Mouse (Mus musculus): Measurements from ENCODE around the gene Rab34. TPM values are rescaled to one million over a fixed set of nuclear protein-coding genes. Genes with fewer than 3 reads are reported as not detected.

The Rab34 gene
- polyA plus RNA-seq, 1 experiment = 78.1 TPM

DNA sequence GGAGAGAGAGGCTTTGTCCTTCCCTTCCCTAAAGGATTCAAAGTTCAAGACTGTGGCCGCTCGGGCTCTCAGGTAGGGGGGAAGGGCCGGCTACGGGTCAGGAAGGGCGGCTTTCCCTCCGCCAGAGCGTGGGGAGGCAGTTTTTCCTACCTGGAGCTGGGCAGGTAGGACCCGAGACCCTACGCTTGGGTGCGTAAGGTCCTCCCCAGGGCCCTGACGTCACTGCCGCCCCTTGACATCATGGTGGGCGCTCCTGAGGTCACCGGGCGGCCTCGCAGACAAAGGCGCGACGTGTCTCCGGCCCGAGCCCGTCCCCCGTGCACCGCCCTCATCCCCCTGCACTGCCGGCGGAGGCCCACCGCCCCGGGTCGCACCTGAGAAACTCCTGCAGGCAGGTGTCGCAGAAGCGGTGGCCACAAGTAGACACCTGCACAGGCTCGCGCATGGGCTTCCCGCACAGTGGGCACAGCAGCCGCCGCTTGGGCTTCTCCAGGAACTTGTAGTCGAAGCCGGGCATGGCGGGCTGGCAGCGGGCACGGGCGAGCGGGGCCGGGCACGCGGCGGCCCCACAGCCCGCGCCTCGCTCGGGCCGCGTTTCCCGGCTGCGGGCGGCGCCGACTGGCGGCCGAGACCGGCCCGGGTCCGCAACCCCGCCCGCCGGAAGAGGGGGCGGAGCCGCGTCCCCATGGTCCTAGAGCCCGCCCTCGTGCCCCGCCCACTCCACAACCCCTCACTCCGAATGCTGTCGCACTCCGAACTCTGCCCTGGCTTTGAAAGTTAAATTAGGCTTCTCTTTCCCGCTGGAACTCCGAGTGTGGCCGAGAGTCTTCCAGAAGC, 23.1 kb upstream of the Rab34 start, which contains the start of gene Traf4:
Traf4 (minus strand) TSS at position 666 of the 837 bp plus-strand sequence.
- H3K27ac ChIP-seq (ENCODE audit: insufficient read depth, low read depth, low read length) = peak within 1 kb of the TSS; percentile 95
- peaks cover 32% of the 10 kb centered on the region; the same call in 1 of the 2 replicates for H3K4me1 ChIP-seq (ENCODE audit: control insufficient read depth, insufficient read depth, low read length)
- TF ChIP-seq POLR2A (IDR thresholded peaks at IDR 0.05; ENCODE audit: low read depth, low read length) = no peak
- TF ChIP-seq CTCF (conservative IDR thresholded peaks at IDR 0.05; ENCODE audit: insufficient read depth, insufficient read length, low read depth, low read length) = no peak
- WGBS = 1% methylated on average over 78 of the region's 78 CpGs
- peak; percentile 93 for DNase-seq
- no peaks in the 10 kb centered on the region for H3K27me3 ChIP-seq (replicated peaks; ENCODE audit: control insufficient read depth, insufficient read depth, low read length)
- peak within 1 kb of the TSS; percentile 88 for H3K4me3 ChIP-seq (ENCODE audit: insufficient read depth, low read depth, low read length)
- peaks cover under 1% of the 10 kb centered on the region for H3K36me3 ChIP-seq (ENCODE audit: control insufficient read depth, insufficient read depth, low read length)

DNA sequence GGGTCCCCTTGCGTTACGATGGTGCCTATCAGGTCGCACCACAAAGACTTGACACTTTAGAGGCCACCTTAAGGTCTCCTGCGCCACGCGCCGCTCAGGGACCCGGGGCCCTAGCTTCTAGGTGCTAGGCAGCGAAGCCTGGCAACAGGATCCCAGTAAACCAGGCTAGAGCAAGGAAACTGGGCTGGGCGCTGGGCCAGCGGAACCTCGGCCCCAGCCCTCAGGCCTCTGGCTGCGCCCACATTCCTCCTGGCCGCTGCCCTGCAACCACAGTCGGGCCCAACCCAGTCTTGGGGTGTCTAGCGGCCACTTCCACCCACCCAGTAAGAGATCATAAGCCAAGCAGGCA, 22.5 kb upstream of the Rab34 start:
- Histone ChIP-seq H3K27me3 (replicated peaks; ENCODE audit: control insufficient read depth, insufficient read depth, low read length) (no peaks in the 10 kb centered on the region), H3K4me1 (ENCODE audit: control insufficient read depth, insufficient read depth, low read length) (peaks cover 27% of the 10 kb centered on the region; the same call in 1 of the 2 replicates), H3K27ac (ENCODE audit: insufficient read depth, low read depth, low read length) (peak overlapping the region; percentile 93), H3K36me3 (ENCODE audit: control insufficient read depth, insufficient read depth, low read length) (no peaks in the 10 kb centered on the region; the same call in 1 of the 2 replicates), H3K4me3 (ENCODE audit: insufficient read depth, low read depth, low read length) (peak overlapping the region; percentile 88)
- TF ChIP-seq POLR2A (IDR thresholded peaks at IDR 0.05; ENCODE audit: low read depth, low read length) (no peak), CTCF (conservative IDR thresholded peaks at IDR 0.05; ENCODE audit: insufficient read depth, insufficient read length, low read depth, low read length) (no peak)
- WGBS = 2% methylated on average over 16 of the region's 16 CpGs
- DNase-seq = peak; percentile 87

DNA sequence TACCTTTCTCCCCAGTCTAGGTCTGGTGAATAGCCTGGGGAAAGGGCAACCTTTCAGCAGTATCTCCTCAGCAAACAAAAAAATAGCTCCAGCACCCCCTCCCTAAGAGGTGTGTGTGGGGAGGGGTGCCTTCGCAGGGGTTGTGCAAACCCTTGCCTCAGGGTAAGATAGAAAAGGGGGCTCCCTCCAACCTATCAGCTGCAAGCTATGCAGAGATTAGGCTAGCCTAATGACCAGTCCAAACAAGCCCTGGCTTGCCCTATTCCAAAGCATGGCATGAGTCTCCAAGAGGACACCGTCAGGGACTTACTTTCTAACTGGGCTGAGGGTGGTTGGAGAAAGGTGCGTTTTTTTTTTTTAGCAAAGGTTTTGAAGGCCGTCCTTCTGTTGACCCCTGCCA, 22.1 kb upstream of the Rab34 start:
- no peaks in the 10 kb centered on the region; the same call in 1 of the 2 replicates for H3K36me3 ChIP-seq (ENCODE audit: control insufficient read depth, insufficient read depth, low read length)
- no peaks in the 10 kb centered on the region for H3K27me3 ChIP-seq (replicated peaks; ENCODE audit: control insufficient read depth, insufficient read depth, low read length)
- TF ChIP-seq POLR2A (IDR thresholded peaks at IDR 0.05; ENCODE audit: low read depth, low read length) (no peak), CTCF (conservative IDR thresholded peaks at IDR 0.05; ENCODE audit: insufficient read depth, insufficient read length, low read depth, low read length) (no peak)
- 35% methylated on average over 4 of the region's 4 CpGs for WGBS
- H3K4me1 ChIP-seq (ENCODE audit: control insufficient read depth, insufficient read depth, low read length) = peaks cover 27% of the 10 kb centered on the region; the same call in 1 of the 2 replicates
- DNase-seq = no peak
- peak overlapping the region; percentile 93 for H3K27ac ChIP-seq (ENCODE audit: insufficient read depth, low read depth, low read length)
- no peak overlapping the region for H3K4me3 ChIP-seq (ENCODE audit: insufficient read depth, low read depth, low read length)

DNA sequence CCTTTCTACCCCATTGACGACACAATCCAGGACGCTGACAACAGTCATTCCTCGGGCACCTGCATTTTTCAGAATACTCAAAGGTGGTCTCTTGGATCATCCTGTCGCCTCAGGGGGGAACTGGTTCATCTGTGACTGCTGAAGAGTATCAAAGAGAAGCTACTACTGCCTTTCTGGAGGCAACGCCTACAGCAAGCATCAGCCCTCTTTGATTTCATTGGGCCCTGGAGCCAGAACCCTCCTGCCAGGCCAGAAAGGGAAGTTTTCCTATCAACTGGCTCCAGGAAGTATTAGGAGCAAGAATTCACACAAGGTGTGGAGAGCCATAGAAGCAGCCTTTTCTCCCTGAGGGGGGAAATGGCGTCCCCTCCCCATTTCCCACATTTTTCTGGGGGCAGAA, 21.6 kb upstream of the Rab34 start:
- no peak for TF ChIP-seq CTCF (conservative IDR thresholded peaks at IDR 0.05; ENCODE audit: insufficient read depth, insufficient read length, low read depth, low read length)
- no peak for TF ChIP-seq POLR2A (IDR thresholded peaks at IDR 0.05; ENCODE audit: low read depth, low read length)
- H3K4me3 ChIP-seq (ENCODE audit: insufficient read depth, low read depth, low read length) = no peak overlapping the region
- WGBS = 82% methylated on average over 6 of the region's 6 CpGs
- H3K36me3 ChIP-seq (ENCODE audit: control insufficient read depth, insufficient read depth, low read length) = no peaks in the 10 kb centered on the region
- H3K4me1 ChIP-seq (ENCODE audit: control insufficient read depth, insufficient read depth, low read length) = peaks cover 24% of the 10 kb centered on the region; the same call in 1 of the 2 replicates
- no peak for DNase-seq
- peak overlapping the region; percentile 93 for H3K27ac ChIP-seq (ENCODE audit: insufficient read depth, low read depth, low read length)
- H3K27me3 ChIP-seq (replicated peaks; ENCODE audit: control insufficient read depth, insufficient read depth, low read length) = no peaks in the 10 kb centered on the region

DNA sequence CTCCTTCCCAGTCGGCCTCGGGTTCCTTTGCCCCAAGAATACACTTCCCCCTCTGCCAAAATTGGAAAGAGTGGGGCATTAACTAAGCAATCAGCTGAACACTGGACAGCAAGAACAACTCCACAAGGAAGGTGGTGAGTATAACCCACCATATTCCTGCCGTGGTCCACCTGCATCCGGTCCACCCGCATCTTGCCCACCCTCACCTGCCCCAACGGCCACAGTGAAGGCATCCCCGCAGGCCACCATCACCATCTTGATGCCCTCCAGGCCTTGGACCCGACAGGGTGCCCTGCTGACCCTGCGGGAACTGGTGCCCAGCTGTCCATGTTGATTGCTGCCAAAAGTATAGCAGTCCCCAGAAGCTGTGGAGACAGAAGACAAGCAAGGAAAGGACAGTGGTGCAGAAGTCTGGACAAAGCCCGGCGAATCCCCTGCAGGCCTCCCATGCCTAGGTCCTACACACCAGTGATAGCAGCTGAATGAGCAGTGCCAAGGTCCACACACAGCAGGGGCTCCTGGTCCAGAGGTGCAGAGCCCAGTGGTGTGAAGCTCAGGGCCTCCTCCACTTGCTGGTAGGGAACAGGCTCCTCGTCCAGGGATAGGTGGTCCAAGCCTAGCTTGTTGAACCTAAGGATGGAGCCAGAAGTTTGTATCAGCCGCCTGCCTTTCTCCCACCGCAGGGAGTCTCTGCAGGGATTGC, 20.8 kb upstream of the Rab34 start:
- H3K4me3 ChIP-seq (ENCODE audit: insufficient read depth, low read depth, low read length) = no peak overlapping the region
- H3K27me3 ChIP-seq (replicated peaks; ENCODE audit: control insufficient read depth, insufficient read depth, low read length) = no peaks in the 10 kb centered on the region
- no peak for TF ChIP-seq POLR2A (IDR thresholded peaks at IDR 0.05; ENCODE audit: low read depth, low read length)
- no peak for TF ChIP-seq CTCF (conservative IDR thresholded peaks at IDR 0.05; ENCODE audit: insufficient read depth, insufficient read length, low read depth, low read length)
- DNase-seq = no peak
- H3K27ac ChIP-seq (ENCODE audit: insufficient read depth, low read depth, low read length) = no peak overlapping the region
- H3K4me1 ChIP-seq (ENCODE audit: control insufficient read depth, insufficient read depth, low read length) = peaks cover 20% of the 10 kb centered on the region; the same call in 1 of the 2 replicates
- WGBS = 87% methylated on average over 14 of the region's 14 CpGs
- no peaks in the 10 kb centered on the region for H3K36me3 ChIP-seq (ENCODE audit: control insufficient read depth, insufficient read depth, low read length)

DNA sequence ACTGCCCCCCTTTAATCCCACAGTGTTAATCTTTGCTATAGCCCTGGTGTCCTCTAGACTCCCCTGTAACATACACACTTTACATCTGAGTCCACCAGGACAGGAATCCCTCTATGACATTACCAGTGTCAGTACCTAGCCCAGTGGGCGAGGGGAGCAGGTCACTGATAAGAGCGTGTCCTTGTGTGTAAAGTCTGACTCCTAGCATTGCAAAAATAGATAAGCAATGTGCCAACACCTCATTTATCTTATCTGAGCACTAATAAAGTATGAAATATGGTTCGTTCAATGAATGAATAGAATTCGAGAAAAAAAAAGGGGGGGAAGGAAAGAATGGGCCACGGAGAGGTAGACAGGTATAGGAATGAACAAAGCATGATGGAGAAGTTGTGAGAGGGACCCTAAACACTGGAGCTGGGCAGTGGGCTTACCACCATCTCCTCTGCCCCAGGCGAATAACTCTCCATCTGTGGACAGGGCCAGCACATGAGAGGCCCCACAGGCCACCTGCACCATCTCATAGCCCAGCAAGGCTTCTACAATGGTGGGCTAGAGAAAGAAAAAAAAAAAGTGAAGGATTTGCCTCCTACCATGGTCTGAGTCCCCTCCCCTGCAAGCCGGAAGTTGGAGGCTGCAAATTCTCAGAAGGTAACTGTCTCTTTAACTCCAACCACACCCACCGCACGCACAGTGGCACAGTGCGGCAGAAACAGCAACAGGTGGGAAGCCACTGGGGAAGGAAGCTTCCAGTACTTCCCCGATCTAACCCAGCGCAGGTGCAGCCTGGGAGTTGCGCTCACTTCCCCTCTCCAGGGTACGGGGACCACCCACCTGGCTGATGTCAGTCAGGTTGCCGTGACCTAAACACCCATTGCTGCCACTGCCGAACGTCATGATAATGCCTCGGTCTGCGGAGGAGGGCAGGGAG, 19.4 kb upstream of the Rab34 start:
- H3K4me1 ChIP-seq (ENCODE audit: control insufficient read depth, insufficient read depth, low read length) = peaks cover 10% of the 10 kb centered on the region; the same call in 1 of the 2 replicates
- H3K4me3 ChIP-seq (ENCODE audit: insufficient read depth, low read depth, low read length) = peak overlapping the region; percentile 18
- no peak overlapping the region for H3K27ac ChIP-seq (ENCODE audit: insufficient read depth, low read depth, low read length)
- no peaks in the 10 kb centered on the region for H3K27me3 ChIP-seq (replicated peaks; ENCODE audit: control insufficient read depth, insufficient read depth, low read length)
- TF ChIP-seq POLR2A (IDR thresholded peaks at IDR 0.05; ENCODE audit: low read depth, low read length) (no peak), CTCF (conservative IDR thresholded peaks at IDR 0.05; ENCODE audit: insufficient read depth, insufficient read length, low read depth, low read length) (no peak)
- no peak for DNase-seq
- no peaks in the 10 kb centered on the region for H3K36me3 ChIP-seq (ENCODE audit: control insufficient read depth, insufficient read depth, low read length)
- 57% methylated on average over 19 of the region's 19 CpGs for WGBS
